Mouse (Mus musculus): Measurements from ENCODE around the gene Abcg8. TPM values are rescaled to one million over a fixed set of nuclear protein-coding genes. Genes with fewer than 3 reads are reported as not detected.

The Abcg8 gene
- polyA plus RNA-seq, 1 experiment from 2014 or later = 0.14 TPM

GRCm38 (mm10) chr17:84747212-84747611 lies 71.1 kb downstream of the Abcg8 start:
- Histone ChIP-seq H3K4me2 (no peak overlapping the region), H3K9ac (no peak overlapping the region), H3K27me3 (replicated peaks) (no peaks in the 10 kb centered on the region), H3K27ac (no peak overlapping the region), H3K4me3 (no peak overlapping the region), H3K4me1 (0 out of 2 replicates have a peak, but pooled peaks cover 4% of the 10 kb centered on the region), H3K9me3 (replicated peaks) (no peaks in the 10 kb centered on the region), H3K36me3 (peaks cover 64% of the 10 kb centered on the region)
- no peak for ATAC-seq
- 78% methylated on average over 6 of the region's 6 CpGs for WGBS (ENCODE audit: insufficient replicate concordance)

- no peak for ATAC-seq
- H3K36me3 ChIP-seq = peaks cover 69% of the 10 kb centered on the region
- no peak overlapping the region for H3K4me3 ChIP-seq
- whole genome bisulfite sequencing (ENCODE audit: insufficient replicate concordance) = 78% methylated on average over 9 of the region's 9 CpGs
- no peak overlapping the region for H3K27ac ChIP-seq
- no peaks in the 10 kb centered on the region for H3K27me3 ChIP-seq (replicated peaks)
- no peak overlapping the region for H3K4me2 ChIP-seq
- no peaks in the 10 kb centered on the region for H3K9me3 ChIP-seq (replicated peaks)
- no peak overlapping the region for H3K9ac ChIP-seq
- H3K4me1 ChIP-seq = 0 out of 2 replicates have a peak, but pooled peaks cover 2% of the 10 kb centered on the region
Measured at GRCm38 (mm10) chr17:84748152-84748682, 72.1 kb downstream of the Abcg8 start.

- no peak overlapping the region for H3K27ac ChIP-seq
- H3K4me1 ChIP-seq = peaks cover under 1% of the 10 kb centered on the region
- H3K4me2 ChIP-seq = no peak overlapping the region
- no peaks in the 10 kb centered on the region for H3K27me3 ChIP-seq (replicated peaks)
- no peak for ATAC-seq
- WGBS (ENCODE audit: insufficient replicate concordance) = 75% methylated on average over 8 of the region's 8 CpGs
- H3K9ac ChIP-seq = no peak overlapping the region
- H3K4me3 ChIP-seq = no peak overlapping the region
- peaks cover 79% of the 10 kb centered on the region for H3K36me3 ChIP-seq
- H3K9me3 ChIP-seq (replicated peaks) = no peaks in the 10 kb centered on the region
Measured at GRCm38 (mm10) chr17:84749297-84749696, 73.2 kb downstream of the Abcg8 start.

Other genes with a start within 250 kb of the Abcg8 start
- gene Thada, start 210.1 kb upstream of the Abcg8 start, polyA plus RNA-seq (2016; fragmentation: Nextera tagmentation; extraction: Ambion mirVana) = 6.1 and 7.8 TPM in 2 replicates
- 0.76 and 0.81 TPM in 2 replicates for gene Plekhh2, start 164.4 kb upstream of the Abcg8 start, polyA plus RNA-seq (2016; fragmentation: Nextera tagmentation; extraction: Ambion mirVana)
- 3.3 and 4.2 TPM in 2 replicates for gene Dync2li1, start 49.8 kb upstream of the Abcg8 start, polyA plus RNA-seq (2016; fragmentation: Nextera tagmentation; extraction: Ambion mirVana)
- gene Abcg5, start 6.7 kb downstream of the Abcg8 start, polyA plus RNA-seq (2016; fragmentation: Nextera tagmentation; extraction: Ambion mirVana) = 0.14 and 0.26 TPM in 2 replicates
- gene Lrpprc, start 114.5 kb downstream of the Abcg8 start, polyA plus RNA-seq (2016; fragmentation: Nextera tagmentation; extraction: Ambion mirVana) = 64.9 and 68.2 TPM in 2 replicates